Mouse (Mus musculus) T-helper 1 cell (primary cell): ENCODE results near the gene Entpd7.

Experiments
- in situ Hi-C: fragments of 300-600 bp; cut with MboI, MseI; formaldehyde crosslinking; loops from one replicate; pipeline ENCODE4 v1.15.1; 2025; ENCODE audit warnings: high pct_unique_total_duplicates

Entpd7 gene

DNA sequence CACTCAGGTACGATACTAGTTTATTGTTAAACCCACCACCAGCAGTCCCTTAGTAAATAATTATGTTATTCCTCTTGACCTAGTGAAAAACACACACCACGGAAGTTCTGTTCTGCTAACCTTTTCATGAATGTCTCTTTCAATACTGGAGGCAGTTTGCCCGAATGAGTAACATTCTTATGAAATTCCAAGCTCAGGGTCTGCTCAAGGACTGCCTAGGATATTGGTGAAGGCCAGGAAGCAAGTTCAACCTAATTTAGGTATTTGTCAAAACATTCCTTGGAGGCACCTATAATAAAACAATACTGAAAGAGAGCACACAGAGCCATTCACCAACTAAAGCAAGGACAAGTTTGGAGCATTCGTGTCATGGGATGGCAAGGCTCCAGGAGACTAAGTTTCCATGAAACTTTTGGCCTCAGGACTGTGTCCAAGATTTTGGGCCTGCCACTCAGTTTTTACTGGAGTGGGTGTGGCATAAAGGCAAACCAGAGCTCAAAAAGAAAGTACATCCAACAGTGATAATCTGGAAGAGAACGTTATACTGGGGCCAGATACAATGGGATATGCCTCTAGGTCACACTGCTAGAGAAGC, 80.0 kb downstream of the Entpd7 start:
- in situ Hi-C loops: no loop called here

DNA sequence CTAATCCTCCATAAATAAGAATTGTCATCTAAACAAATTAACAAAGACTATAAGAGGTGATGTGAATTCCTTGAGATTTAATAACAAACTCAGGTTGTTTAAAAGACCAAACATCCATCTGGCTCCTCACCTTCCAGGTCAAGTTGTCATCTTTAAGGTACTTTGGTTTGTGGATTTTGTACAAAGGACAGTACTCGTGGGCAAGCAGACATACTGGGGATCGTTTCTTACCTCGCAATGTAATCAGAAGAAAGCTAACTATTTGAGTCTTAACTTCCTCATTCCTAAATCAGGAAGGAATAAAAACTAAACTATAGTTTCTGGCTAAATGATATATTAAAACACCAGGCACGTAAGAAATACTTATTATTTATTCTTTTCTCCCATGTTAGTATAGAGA, 81.1 kb downstream of the Entpd7 start:
- in situ Hi-C loops: no loop called here

- in situ Hi-C loops: no loop called here
Observed at GRCm38 (mm10) chr19:43771499-43771969, 82.1 kb downstream of the Entpd7 start.

DNA sequence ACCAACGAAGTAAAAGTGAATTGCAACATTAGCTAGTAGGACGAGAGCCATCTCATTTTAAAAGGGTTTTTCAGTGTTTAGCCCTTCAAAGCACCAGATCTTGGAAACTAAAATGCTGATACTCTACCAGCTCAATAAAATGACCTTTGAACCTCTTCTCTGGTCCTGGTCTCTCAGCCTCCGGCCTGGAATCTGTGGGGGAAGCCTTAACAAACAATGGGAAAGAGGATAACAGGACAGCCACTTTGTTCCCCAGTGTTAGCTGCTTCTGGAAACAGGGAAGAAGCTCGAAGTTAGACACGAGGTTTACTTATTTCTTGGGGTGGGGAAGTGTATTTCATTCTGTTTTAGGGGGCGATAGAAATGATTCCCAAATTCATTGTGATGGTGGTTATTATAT, 82.8 kb downstream of the Entpd7 start:
- in situ Hi-C loops: no loop called here

GRCm38 (mm10) chr19:43775433-43775832, 86.0 kb downstream of the Entpd7 start:
- in situ Hi-C loops: no loop called here

- in situ Hi-C loops: no loop called here
Observed at GRCm38 (mm10) chr19:43776561-43776960, 87.1 kb downstream of the Entpd7 start.

GRCm38 (mm10) chr19:43777308-43777707, 87.8 kb downstream of the Entpd7 start:
- in situ Hi-C loops: no loop called here

DNA sequence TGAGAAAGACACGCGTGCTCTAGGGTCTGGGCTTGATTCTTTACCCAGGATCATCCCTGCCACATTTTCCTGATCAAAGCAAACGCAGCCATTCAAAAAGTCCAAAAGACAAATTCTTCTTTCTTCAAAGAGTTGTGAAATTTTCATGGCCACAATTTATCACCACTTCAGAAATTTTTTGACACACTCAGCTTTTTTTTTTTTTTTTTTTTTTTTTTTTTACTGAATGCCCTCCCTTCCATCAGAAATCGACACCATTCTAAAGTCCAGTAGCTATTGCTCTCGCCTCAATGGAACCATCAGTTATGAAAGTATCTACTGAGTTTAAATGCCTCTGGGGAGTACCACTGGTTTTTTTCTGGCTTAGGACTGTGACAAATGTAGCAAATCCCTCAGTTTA, 90.9 kb downstream of the Entpd7 start:
- in situ Hi-C loops: no loop called here

DNA sequence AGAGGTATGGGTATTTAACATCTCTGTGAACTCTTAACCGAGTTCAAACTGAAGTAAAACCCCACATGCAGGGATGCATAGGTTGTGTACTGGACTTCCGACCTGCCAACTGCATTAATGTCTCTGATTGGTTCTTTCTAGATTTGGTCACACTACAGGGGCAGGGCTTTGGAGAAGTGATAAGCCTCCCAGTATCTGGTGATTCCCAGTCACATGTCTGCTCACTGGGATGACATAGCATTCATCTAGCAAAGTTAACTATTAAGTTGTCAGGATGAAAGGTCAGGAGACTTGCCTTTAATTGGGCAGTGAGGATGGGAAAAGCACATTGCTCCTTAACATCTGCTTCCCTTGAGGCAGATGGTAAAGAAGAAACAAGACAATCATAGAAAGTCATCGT, 92.5 kb downstream of the Entpd7 start, which contains the start of gene Abcc2:
TSS of gene Abcc2 (plus strand) at position 213 of the 400 bp plus-strand sequence.
- in situ Hi-C loops: no loop called here
